Mouse (Mus musculus) kidney, adult 2 months (tissue): ENCODE measurements at regions not wholly inside any gene's neighbourhood (a gene's known extent, or its start where the extent isn't known, plus 50 kb on each side); places are given as distances from the start of the nearest gene placed in this dataset.

Experiments
- CTCF ChIP-seq: fragments of 200-500 bp; conservative IDR thresholded peaks from 2 replicates; pipeline ENCODE4 v1.5.1; 2011; ENCODE audit warnings: low read depth, mild to moderate bottlenecking, control low read depth, low read length, moderate library complexity, mixed read lengths; ENCODE audit not compliant: insufficient read depth, insufficient read length
- POLR2A ChIP-seq: fragments of 200-500 bp; IDR thresholded peaks from one replicate; pipeline ENCODE4 v1.6.1; 2011; ENCODE audit warnings: low read depth, low read length, control low read depth

GRCm38 (mm10) chr13:119145713-119146112 is 282.7 kb upstream of the Paip1 start:
- TF ChIP-seq POLR2A (no peak), CTCF (no peak)
